In genomic region chr8:77366446-77366845, GRCm38 (mm10) we compare ENCODE assay signal across 10 mouse cellular contexts.
"Had no signal": no experiment of that assay in that cellular context is flagged by ENCODE, and none has a peak within 500 bp of the region (broad histone marks: within the 10 kb centered on the region; RNA-seq: fewer than 3 reads in every experiment).

No protein-coding gene starts in this region.

- H3K9ac ChIP-seq: lung, embryonic 14.5 days; midbrain, embryonic 13.5 days; midbrain, embryonic 15.5 days; neural tube, embryonic 12.5 days; stomach, embryonic 15.5 days had no signal

- ATAC-seq: midbrain, embryonic 13.5 days; midbrain, embryonic 15.5 days had no signal

- H3K27ac ChIP-seq: macrophage; midbrain, embryonic 13.5 days; midbrain, embryonic 15.5 days; neural tube, embryonic 12.5 days; stomach, embryonic 15.5 days; stomach, postnatal 0 days had no signal

- H3K4me1 ChIP-seq: midbrain, embryonic 15.5 days; stomach, embryonic 15.5 days had no signal

- H3K9me3 ChIP-seq: megakaryocyte, embryonic 14.5 days; midbrain, embryonic 13.5 days; midbrain, embryonic 15.5 days; neural tube, embryonic 12.5 days; stomach, embryonic 15.5 days had no signal

- H3K27me3 ChIP-seq: megakaryocyte, embryonic 14.5 days; midbrain, embryonic 13.5 days; midbrain, embryonic 15.5 days; neural tube, embryonic 12.5 days; stomach, embryonic 15.5 days had no signal

- H3K4me2 ChIP-seq: lung, embryonic 14.5 days; midbrain, embryonic 11.5 days; midbrain, embryonic 13.5 days; midbrain, embryonic 15.5 days; neural tube, embryonic 12.5 days; stomach, embryonic 15.5 days had no signal

- H3K36me3 ChIP-seq: midbrain, embryonic 13.5 days; midbrain, embryonic 15.5 days; neural tube, embryonic 12.5 days; stomach, embryonic 15.5 days had no signal

- DNase-seq: right cerebral cortex, postnatal 14 days had no signal

- H3K4me3 ChIP-seq: megakaryocyte, embryonic 14.5 days; midbrain, embryonic 13.5 days; midbrain, embryonic 15.5 days; neural tube, embryonic 12.5 days; stomach, embryonic 15.5 days had no signal
